Mouse (Mus musculus) heart, adult 2 months (tissue): ENCODE measurements at regions not wholly inside any gene's neighbourhood (a gene's known extent, or its start where the extent isn't known, plus 50 kb on each side); places are given as distances from the start of the nearest gene placed in this dataset.

ENCODE experiments used
- CTCF ChIP-seq: fragments of 200-600 bp; IDR thresholded peaks from 2 replicates; pipeline ENCODE4 v1.8.1; 2022; ENCODE audit warnings: antibody characterized with exemption, mild to moderate bottlenecking, moderate library complexity
- EP300 ChIP-seq: fragments of 200-500 bp; IDR thresholded peaks from 2 replicates; pipeline ENCODE4 v1.6.1; 2011; ENCODE audit warnings: low read depth, low read length, control low read depth; ENCODE audit not compliant: insufficient read depth
- POLR2A ChIP-seq: fragments of 200-500 bp; IDR thresholded peaks from 2 replicates; pipeline ENCODE4 v1.6.1; 2011; ENCODE audit warnings: mild to moderate bottlenecking, low read depth, low read length, control low read depth; ENCODE audit not compliant: insufficient read depth

GRCm38 (mm10) chr11:56807314-56807713 lies 203.9 kb upstream of the Gria1 start:
- TF ChIP-seq POLR2A (no peak), CTCF (no peak), EP300 (no peak)
